Mouse (Mus musculus) hindbrain, embryonic 16.5 days (tissue): ENCODE measurements around the gene Primpol. TPM values are rescaled to one million over a fixed set of nuclear protein-coding genes. Genes with fewer than 3 reads are reported as not detected.

Experiments used
- ATAC-seq: fragments of 200-750 bp; cut with Nextera tagmentation; 2 replicates; pipeline ENCODE4 v1.8.0; 2017; ENCODE audit warnings: moderate TSS enrichment, moderate library complexity
- H3K27ac ChIP-seq: fragments of 300-500 bp; sonication (generic); 2 replicates; pipeline ENCODE4 v1.5.1; 2014; ENCODE audit warnings: low read depth, mild to moderate bottlenecking, control low read depth, low read length, moderate library complexity
- H3K27me3 ChIP-seq: fragments of 300-500 bp; sonication (generic); replicated peaks from 2 replicates; pipeline ENCODE4 v1.6.1; 2014; ENCODE audit warnings: low read length; ENCODE audit not compliant: control insufficient read depth, insufficient read depth
- H3K36me3 ChIP-seq: fragments of 300-500 bp; sonication (generic); 2 replicates; pipeline ENCODE4 v1.6.1; 2014; ENCODE audit warnings: mild to moderate bottlenecking, low read length, moderate library complexity, mixed read lengths; ENCODE audit not compliant: control insufficient read depth, insufficient read depth
- H3K4me1 ChIP-seq: fragments of 300-500 bp; sonication (generic); 2 replicates; pipeline ENCODE4 v1.6.1; 2014; ENCODE audit warnings: low read depth, low read length; ENCODE audit not compliant: control insufficient read depth, insufficient read depth
- H3K4me2 ChIP-seq: fragments of 300-500 bp; sonication (generic); 2 replicates; pipeline ENCODE4 v1.6.1; 2014; ENCODE audit warnings: mild to moderate bottlenecking, low read length, control low read depth, moderate library complexity
- H3K4me3 ChIP-seq: fragments of 300-500 bp; sonication (generic); 2 replicates; pipeline ENCODE4 v1.5.1; 2014; ENCODE audit warnings: mild to moderate bottlenecking, low read length, control low read depth, moderate library complexity
- H3K9ac ChIP-seq: fragments of 300-500 bp; sonication (generic); 2 replicates; pipeline ENCODE4 v1.6.1; 2014; ENCODE audit warnings: low read depth, mild to moderate bottlenecking, control low read depth, low read length, moderate library complexity
- H3K9me3 ChIP-seq: fragments of 300-500 bp; sonication (generic); 2 replicates; pipeline ENCODE4 v1.6.1; 2014; ENCODE audit warnings: mild to moderate bottlenecking, low read length, moderate library complexity; ENCODE audit not compliant: control insufficient read depth
- WGBS: fragments of 180-500 bp; shearing (Covaris S2); extraction: QIAGEN DNeasy Blood & Tissue Kit; methylation state at CpG from one replicate; pipeline ENCODE4 v1.1.7; 2014; 5-methylcytosine and 5-hydroxymethylcytosine counted together
- polyA plus RNA-seq: library from polyadenylated mRNA; unstranded; fragments of >200 nt; fragmentation: Nextera tagmentation; extraction: Ambion mirVana; gene quantifications from 2 replicates; pipeline ENCODE4 v1.2.1, GENCODE M21; 2015

The Primpol gene
- polyA plus RNA-seq, 1 experiment from 2014 or later, result 6.5 TPM

DNA sequence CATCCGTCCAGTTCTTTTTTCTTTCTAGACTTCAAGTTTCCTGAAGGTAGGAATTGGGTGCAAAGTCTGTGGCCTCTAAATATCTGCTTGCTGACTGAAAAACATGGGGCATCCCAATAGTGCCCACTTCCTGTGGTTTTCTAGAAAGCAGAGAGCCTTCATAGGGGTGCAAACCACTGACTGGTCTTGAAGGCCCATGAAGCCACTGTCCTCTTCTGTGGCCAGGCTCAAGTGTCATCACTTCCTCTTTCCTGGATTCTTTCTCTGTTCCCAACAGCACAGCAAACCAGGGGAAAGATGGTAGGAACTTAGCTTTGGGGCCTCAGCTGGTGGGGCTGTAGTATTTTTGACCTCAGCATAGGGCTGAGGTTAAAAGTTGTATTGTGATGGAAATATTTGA, 11.6 kb upstream of the Primpol start:
- Histone ChIP-seq H3K27ac (no peak overlapping the region), H3K36me3 (peaks cover 22% of the 10 kb centered on the region), H3K4me1 (no peaks in the 10 kb centered on the region), H3K27me3 (no peaks in the 10 kb centered on the region), H3K4me3 (no peak overlapping the region), H3K4me2 (no peak overlapping the region), H3K9me3 (no peaks in the 10 kb centered on the region), H3K9ac (no peak overlapping the region)
- 93% methylated on average over 1 of the region's 1 CpGs for WGBS
- no peak for ATAC-seq

DNA sequence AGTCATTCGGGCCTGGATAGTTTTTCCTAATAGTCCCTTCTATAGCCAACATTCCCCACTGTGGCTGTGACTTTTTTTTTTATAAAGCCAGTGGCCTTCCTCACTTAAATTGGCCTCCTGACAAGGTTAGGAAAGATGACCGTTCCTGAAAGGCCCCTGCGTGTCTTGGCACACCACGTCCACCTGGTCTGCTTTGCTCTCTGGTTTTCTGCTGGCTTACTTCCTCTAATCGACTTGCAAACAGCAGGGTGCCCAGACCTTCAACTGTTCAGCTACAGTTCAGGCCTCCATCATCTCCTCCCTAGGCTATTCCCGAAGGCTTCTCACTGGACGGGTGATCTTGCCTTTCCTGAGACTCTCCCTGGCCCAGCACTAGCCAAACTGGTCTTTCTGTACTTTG, 10.9 kb upstream of the Primpol start:
- no peak overlapping the region for H3K4me2 ChIP-seq
- no peak overlapping the region for H3K4me3 ChIP-seq
- H3K9me3 ChIP-seq, result no peaks in the 10 kb centered on the region
- H3K4me1 ChIP-seq, result no peaks in the 10 kb centered on the region
- H3K9ac ChIP-seq, result no peak overlapping the region
- no peak for ATAC-seq
- peaks cover 18% of the 10 kb centered on the region for H3K36me3 ChIP-seq
- H3K27ac ChIP-seq, result no peak overlapping the region
- no peaks in the 10 kb centered on the region for H3K27me3 ChIP-seq
- 61% methylated on average over 7 of the region's 7 CpGs for WGBS

DNA sequence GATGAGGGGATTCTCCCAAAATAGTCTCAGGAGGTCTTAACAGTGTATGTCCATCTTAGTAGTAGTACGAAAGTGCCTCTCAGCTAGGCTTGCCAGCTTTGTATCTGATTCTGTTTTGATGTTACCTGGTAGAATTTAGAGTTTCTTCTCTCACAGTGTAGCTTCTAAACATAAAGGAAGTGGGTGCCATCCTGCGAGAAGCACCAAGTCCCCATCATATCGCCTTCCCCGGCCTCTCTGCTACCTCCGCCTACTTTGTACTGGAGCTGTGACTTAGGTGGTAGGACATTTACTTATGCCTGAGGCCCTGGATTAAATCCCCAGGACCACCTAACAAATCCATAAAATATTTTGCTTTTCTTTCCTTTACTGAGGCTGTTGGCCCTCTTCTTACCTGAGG, 9.6 kb upstream of the Primpol start:
- H3K9me3 ChIP-seq, result no peaks in the 10 kb centered on the region
- no peak overlapping the region for H3K9ac ChIP-seq
- ATAC-seq, result no peak
- 96% methylated on average over 5 of the region's 5 CpGs for WGBS
- H3K27ac ChIP-seq, result no peak overlapping the region
- H3K4me1 ChIP-seq, result peaks cover 2% of the 10 kb centered on the region; the same call in 1 of the 2 replicates
- no peak overlapping the region for H3K4me3 ChIP-seq
- no peak overlapping the region for H3K4me2 ChIP-seq
- peaks cover 12% of the 10 kb centered on the region for H3K36me3 ChIP-seq
- H3K27me3 ChIP-seq, result no peaks in the 10 kb centered on the region

DNA sequence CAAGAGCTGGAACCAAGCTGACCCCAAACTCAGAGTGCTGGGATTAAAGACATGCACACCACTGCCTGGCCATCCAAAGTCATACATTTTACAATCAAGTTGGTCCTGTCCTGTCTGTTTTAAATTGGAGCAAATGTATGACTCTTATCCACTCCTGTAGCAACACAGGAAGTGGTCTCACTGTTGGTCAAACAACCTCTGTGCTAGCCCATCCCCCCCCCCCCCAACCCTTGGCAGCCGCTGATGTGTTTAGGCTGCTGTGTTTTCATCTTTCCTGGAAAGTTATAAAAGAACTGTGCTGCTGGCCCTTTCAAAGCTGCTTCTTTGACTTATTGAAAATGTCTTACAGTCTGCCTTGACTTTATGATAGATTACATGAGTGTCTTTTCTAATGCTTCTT, 8.2 kb upstream of the Primpol start:
- no peaks in the 10 kb centered on the region for H3K27me3 ChIP-seq
- H3K9ac ChIP-seq, result no peak overlapping the region
- WGBS, result 67% methylated on average over 1 of the region's 1 CpGs
- ATAC-seq, result no peak
- no peak overlapping the region for H3K27ac ChIP-seq
- H3K4me2 ChIP-seq, result no peak overlapping the region
- peaks cover 2% of the 10 kb centered on the region; the same call in 1 of the 2 replicates for H3K4me1 ChIP-seq
- no peak overlapping the region for H3K4me3 ChIP-seq
- peaks cover 3% of the 10 kb centered on the region; the same call in 1 of the 2 replicates for H3K36me3 ChIP-seq
- H3K9me3 ChIP-seq, result no peaks in the 10 kb centered on the region

DNA sequence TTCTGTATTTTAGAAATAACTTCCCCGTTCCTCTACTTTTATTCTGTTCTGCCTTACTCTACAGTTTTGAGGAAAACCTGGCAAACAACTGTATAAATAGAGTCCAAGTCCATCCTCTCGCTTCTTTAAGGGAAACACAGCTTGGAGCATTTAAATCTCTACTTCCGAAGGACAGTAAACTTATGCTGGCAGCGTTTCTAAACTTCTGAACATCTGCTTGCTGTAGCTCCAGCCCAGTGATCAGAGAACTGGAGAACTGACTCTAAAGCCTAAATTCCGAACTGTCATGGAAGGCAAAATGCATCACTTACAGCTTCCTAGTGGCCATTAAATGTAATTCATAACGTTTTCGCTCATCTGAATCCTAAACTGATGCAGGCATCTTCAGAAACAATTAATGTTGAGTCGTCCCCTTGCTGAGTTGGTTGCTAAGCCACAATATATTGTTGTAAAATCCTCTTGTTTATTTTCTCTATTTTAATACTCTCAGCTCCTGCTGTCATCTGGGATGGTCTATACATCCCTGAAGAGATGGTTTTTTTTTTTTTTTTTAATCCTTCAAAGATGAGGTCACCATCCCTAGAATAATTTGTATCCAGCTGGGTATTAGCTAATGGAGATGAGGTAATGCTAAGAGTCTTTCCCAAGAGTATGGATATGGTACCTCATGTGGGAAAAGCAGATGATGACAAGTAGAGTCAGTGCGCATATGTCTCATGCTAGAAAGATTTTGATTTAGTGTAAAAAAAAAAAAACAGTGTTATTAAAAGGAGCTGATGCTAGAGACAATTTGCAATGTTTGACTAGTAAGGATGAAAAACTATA, 5.6 kb upstream of the Primpol start:
- Histone ChIP-seq H3K27ac (no peak overlapping the region), H3K9me3 (no peaks in the 10 kb centered on the region), H3K4me1 (peaks cover 13% of the 10 kb centered on the region), H3K9ac (no peak overlapping the region), H3K27me3 (no peaks in the 10 kb centered on the region), H3K4me3 (no peak overlapping the region), H3K36me3 (0 out of 2 replicates have a peak, but pooled peaks cover 3% of the 10 kb centered on the region), H3K4me2 (no peak overlapping the region)
- WGBS, result 73% methylated on average over 9 of the region's 9 CpGs
- no peak for ATAC-seq

DNA sequence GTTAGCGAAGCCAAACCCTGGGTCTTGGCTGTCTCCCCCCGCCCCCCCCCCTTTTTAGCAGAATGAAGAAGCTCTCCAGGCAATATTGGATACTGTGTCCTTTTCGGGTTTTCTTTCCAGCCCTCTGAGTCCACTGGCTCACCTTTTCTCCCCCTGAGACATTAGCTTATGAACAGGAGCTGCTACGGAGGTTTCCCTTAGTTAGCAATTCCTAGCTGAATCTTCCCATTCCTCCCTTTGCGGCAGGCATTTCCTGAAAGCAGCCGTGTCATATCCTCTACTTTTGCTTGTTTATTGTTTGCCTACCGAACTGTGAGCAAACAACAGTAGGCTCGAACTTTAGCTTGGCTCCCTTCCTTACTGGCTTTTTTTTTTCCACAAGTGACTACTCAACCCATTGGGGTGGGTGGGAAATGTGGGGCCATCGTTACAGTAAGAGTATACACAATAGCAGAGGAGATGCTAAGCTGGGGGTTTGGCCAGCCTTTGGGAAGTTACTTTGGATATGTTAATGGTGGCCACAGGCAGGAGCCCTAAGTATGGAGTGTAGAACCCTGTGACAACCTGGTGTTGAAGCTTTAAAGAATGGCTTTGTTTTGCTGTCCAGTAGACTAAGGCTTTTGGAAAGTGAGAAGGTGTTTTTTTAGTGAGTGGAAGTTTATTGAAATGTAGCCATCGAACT, 1.8 kb upstream of the Primpol start:
- peak overlapping the region; percentile 92 for H3K9ac ChIP-seq
- no peak for ATAC-seq
- H3K36me3 ChIP-seq, result no peaks in the 10 kb centered on the region
- 2% methylated on average over 10 of the region's 10 CpGs for WGBS
- H3K27me3 ChIP-seq, result no peaks in the 10 kb centered on the region
- H3K4me1 ChIP-seq, result peaks cover 13% of the 10 kb centered on the region
- peak overlapping the region; percentile 89 for H3K4me3 ChIP-seq
- no peak overlapping the region for H3K27ac ChIP-seq
- H3K9me3 ChIP-seq, result no peaks in the 10 kb centered on the region
- H3K4me2 ChIP-seq, result peak overlapping the region; percentile 89

DNA sequence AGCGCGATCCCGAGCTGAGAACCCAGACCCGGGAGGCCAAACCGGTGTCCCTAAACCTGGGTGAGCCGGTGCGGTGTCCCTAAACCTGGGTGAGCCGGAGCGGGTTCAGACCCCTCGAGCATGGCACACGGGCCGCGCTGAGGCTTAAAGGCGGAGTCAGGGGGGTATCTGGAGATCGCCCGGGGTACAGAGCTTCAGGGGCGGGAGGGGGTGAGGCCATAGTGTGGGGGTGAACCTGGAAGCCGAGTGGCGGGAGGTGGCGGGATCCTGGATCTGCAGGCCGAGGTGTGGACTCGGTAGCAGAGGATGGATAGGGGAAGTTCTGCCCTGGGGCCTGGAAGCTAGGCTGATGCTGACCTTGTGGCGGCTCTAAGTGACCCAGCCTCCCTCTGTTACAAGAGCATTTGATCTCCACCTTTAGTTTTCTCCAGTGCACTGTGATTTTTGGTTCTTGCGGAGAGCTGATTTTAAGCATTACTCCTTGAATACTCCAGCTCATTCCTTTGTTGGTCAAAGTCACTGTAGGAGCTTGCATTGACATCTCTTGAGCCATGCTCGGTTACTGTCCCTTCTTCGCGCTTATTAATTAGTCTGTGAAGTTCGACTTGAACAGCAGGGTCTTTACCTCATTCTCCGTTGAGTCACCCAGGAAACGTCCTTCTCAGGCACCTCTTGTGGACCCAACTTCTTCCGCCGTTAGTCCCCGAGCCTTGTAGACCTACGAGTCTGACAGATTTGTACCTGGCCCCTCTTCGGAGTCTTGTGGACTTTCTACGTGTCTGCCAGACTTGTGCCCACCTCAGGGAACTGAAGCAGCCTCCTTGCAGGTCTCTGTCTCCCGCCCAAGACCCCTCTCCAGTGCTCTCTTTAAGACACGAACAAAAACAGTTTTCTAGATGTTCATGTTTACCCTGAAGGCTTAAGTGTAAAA, 943 bp upstream of the Primpol start:
- WGBS, result under 1% methylated on average over 38 of the region's 38 CpGs
- no peak; the same call in 1 of the 2 replicates for ATAC-seq
- Histone ChIP-seq H3K27ac (peak overlapping the region; percentile 95), H3K27me3 (no peaks in the 10 kb centered on the region), H3K4me3 (peak overlapping the region; percentile 89), H3K4me1 (peaks cover 13% of the 10 kb centered on the region), H3K9ac (peak overlapping the region; percentile 92), H3K4me2 (peak overlapping the region; percentile 89), H3K36me3 (no peaks in the 10 kb centered on the region), H3K9me3 (no peaks in the 10 kb centered on the region)

DNA sequence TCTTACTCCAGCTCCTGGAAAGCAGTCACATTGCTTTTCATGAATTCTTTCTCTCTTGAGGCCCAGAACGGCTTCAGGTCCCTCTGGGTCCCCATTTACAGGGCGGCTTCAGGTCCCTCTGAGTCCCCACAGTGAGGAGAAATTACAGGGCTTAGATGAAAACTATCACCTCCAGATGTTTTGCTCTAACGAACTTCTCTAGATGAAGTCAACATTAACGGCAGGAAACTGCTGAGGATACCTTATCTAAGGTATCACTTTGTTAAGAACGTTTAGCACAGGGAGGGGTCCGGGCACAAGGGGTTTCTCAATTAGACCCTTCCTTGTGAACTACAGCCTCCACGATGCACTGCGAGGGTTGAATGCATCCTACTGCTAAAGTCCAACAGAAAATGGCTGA, 1.1 kb downstream of the Primpol start:
- Histone ChIP-seq H3K4me3 (no peak overlapping the region), H3K4me2 (no peak overlapping the region)
- 95% methylated on average over 8 of the region's 8 CpGs for whole genome bisulfite sequencing

More for the DNA sequence above, 1.1 kb downstream of the Primpol start:
- H3K27me3 ChIP-seq, result no peaks in the 10 kb centered on the region
- no peak overlapping the region for H3K27ac ChIP-seq
- no peak overlapping the region for H3K9ac ChIP-seq
- H3K4me1 ChIP-seq, result peaks cover 11% of the 10 kb centered on the region
- no peaks in the 10 kb centered on the region for H3K36me3 ChIP-seq
- ATAC-seq, result no peak
- no peaks in the 10 kb centered on the region for H3K9me3 ChIP-seq
